Mouse (Mus musculus) embryonic fibroblast, embryonic 13.5 days (primary cell): ENCODE measurements around the gene Spg7. TPM values are rescaled to one million over a fixed set of nuclear protein-coding genes. Genes with fewer than 3 reads are reported as not detected.
"Not testable (repeated sequence)": the region's sequence is repeated elsewhere in the genome, so short reads cannot be mapped to it uniquely, and the experiment has no call there.

Source experiments
- H3K27ac ChIP-seq: 2 replicates; pipeline ENCODE4 v1.5.1; 2012; ENCODE audit warnings: low read length, control low read depth, inconsistent platforms; ENCODE audit not compliant: insufficient read depth
- H3K4me1 ChIP-seq: 2 replicates; pipeline ENCODE4 v1.6.1; 2011; ENCODE audit warnings: low read length; ENCODE audit not compliant: control insufficient read depth, insufficient read depth
- H3K4me3 ChIP-seq: 2 replicates; pipeline ENCODE4 v1.5.1; 2011; ENCODE audit warnings: mild to moderate bottlenecking, control low read depth, low read length; ENCODE audit not compliant: insufficient read depth
- CTCF ChIP-seq: IDR thresholded peaks from 2 replicates; pipeline ENCODE4 v1.5.1; 2011; ENCODE audit warnings: mild to moderate bottlenecking, control low read depth, low read length, moderate library complexity, borderline replicate concordance; ENCODE audit not compliant: insufficient read depth
- POLR2A ChIP-seq: IDR thresholded peaks from 2 replicates; pipeline ENCODE4 v1.6.1; 2011; ENCODE audit warnings: low read depth, mild to moderate bottlenecking, control low read depth, low read length, moderate library complexity
- polyA plus RNA-seq: library from polyadenylated mRNA; stranded (reverse); fragments of >200 nt; gene quantifications from 2 replicates; pipeline ENCODE4 v1.2.4, GENCODE M21; 2011; ENCODE audit warnings: low read depth; ENCODE audit not compliant: missing spikeins, insufficient read length

Spg7 gene
- polyA plus RNA-seq, 1 experiment = 52.4 TPM

DNA sequence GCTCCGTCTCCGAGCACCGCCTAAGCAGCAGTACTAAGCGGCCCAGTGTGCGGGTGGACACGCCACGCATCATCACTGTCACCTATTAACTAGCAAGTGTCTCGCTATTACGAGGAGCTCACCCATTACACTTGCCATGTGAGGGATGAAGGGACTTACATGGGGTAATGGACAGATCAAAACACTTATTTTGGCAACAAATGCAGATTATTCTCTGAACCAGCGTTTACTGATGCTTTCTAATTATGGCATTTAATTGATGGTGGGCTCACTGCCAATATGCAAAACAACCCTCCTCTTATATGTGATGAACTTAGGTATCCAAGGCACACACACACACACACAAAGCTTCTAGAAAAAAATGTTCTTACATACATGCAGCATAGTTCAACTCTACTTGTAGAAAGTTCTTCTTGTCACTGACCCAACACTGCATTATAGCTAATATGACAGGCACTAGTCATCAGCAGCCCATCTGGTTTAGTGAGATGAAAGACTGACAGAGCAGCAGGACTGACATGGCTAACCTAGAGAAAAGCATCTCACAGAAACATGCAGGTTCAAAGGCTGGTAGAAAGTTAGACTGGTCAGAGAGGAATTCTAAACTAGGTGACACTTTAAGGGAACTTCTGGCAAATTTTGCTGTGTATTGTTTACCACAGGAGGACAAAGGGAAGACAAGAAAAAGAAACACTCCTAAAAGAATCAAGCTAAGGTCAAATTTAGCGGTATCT lies 23.2 kb upstream of the Spg7 start:
- Histone ChIP-seq H3K27ac (no peak overlapping the region), H3K4me3 (peak overlapping the region; percentile 73; the same call in 1 of the 2 replicates), H3K4me1 (peaks cover 8% of the 10 kb centered on the region)
- no peak for TF ChIP-seq CTCF
- no peak for TF ChIP-seq POLR2A

DNA sequence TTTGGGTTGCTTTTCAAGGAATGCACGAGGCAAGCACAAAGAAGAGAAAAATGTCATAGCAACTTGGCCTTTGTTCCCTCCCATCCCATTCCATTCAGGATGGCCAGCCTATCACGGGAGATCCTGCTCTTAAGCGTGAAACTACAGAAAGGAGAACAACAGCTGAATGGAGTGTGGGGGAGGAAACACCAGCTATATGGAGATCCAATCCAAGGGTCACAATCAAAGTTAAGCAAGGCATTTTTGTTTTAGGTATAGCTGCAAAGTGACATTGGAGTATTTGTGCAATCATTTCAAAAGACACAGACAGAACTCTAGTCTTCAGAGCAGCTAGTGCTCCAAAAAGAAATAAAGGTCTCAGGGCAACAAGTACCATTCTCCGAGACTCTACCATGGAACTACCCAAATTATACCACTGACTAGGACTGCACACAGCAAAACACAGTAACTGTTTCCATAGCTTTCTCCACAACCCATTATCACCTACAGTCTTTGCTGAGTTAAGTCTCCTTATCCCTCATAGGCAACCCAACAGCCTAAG lies 22.6 kb upstream of the Spg7 start:
- H3K27ac ChIP-seq = peak overlapping the region; percentile 85; the same call in 1 of the 2 replicates
- peak overlapping the region; percentile 73 for H3K4me3 ChIP-seq
- no peak for TF ChIP-seq POLR2A
- no peak for TF ChIP-seq CTCF
- peaks cover 7% of the 10 kb centered on the region for H3K4me1 ChIP-seq

DNA sequence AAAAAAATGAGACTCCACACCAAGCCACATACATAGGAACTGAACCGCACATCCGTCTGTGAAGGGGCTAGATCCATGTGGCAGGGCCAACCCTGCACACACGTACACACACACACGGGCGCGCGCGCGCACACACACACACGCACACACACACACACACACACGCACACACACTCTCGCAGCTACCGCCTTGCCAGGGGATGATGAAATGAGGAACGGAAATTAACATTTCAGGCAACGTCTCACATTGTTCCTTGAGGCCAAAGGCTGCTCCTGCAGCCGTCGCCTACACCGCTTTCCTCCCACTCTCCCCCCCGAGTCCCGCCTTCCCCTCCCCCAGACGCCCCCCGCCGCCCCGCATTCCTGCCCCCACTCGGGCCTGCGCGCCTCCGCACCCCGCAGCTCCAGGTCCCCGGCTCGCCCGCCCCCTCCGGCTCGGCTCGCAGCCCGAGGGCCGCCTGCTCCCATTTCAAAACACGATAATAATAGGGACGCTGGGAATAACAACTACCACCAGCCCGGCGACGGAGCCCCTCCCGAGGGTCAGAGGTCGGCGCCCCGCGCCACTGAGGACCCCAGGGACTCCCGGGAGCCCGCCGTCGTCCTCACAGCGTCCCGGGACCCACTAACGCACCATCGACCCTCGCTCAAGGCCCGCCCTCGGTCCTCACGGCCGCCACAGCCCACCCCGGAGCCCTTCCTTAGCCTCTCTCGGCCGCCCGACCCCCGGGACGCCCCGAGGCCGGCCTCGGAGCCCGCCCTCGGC lies 21.6 kb upstream of the Spg7 start:
- peak overlapping the region; percentile 87 for H3K27ac ChIP-seq
- H3K4me3 ChIP-seq = peak overlapping the region; percentile 73
- peaks cover 7% of the 10 kb centered on the region for H3K4me1 ChIP-seq
- TF ChIP-seq CTCF (0 out of 2 replicates have a peak, but pooled peaks have one; percentile 9), POLR2A (peak; percentile 52)

DNA sequence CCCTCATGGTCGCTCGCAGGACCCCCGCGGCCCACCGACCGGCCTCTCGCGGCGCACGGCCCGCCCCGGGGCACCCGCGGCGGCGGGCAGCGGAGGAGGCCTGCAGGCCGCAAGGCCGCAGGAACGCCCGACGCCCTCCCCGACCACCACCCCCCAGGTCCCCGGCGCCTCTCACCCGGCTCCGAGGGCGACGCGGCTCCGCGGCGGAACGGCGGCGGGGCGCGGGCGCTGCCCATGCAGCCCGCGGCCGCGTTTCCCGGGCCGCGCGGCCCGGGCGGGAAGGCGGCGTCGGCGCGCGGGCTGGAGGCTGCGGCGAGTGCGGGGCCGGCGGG lies 21.0 kb upstream of the Spg7 start:
- peak overlapping the region; percentile 73 for H3K4me3 ChIP-seq
- TF ChIP-seq CTCF (no peak), POLR2A (no peak)
- peaks cover 7% of the 10 kb centered on the region for H3K4me1 ChIP-seq
- peak overlapping the region; percentile 87 for H3K27ac ChIP-seq

DNA sequence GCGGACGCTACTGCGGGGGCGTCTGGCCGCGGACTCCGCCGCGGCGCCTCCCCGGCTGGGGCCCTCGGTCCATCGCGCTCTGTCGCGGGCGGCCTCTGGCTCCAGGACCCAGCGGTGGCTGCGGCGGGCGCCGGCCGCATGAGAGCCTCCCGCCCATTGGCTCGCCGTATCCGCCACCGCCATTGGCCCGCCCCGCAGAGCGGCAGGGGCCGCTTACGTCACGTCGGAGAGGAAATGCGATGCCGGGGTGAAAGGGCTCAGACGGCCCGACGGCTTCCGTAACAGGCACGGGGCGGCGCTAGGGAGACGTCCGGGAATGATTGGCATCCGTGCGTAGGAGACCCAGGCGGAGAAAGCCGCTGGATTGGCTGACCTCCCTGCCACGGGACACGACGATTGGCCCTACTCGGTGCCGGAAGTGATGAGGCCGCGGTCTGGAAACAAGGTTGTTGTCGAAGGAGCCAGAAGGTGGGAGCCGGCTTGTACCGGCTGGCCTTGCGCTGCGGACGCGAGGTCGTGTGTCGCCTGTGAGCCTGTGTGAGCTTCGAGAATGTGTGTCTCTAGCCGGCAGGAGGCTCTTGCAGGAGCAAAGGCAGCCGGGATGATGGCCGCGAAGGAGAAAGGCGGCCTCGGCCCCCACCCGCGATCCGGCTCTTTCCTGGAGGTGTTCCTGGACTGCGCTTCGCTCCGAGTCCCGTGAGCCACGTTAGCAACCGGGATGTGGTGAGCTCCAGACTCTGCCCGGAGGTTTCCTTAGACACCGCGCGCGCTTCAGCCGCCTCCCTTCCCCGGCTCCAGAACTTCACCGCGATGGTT lies 20.4 kb upstream of the Spg7 start, which contains the start of gene Ankrd11:
Gene Ankrd11 (minus strand): TSS at position 120 of the 816 bp plus-strand sequence.
- TF ChIP-seq CTCF = no peak
- TF ChIP-seq POLR2A = peak; percentile 99
- H3K27ac ChIP-seq = peak within 1 kb of the TSS; percentile 87
- H3K4me1 ChIP-seq = peaks cover 5% of the 10 kb centered on the region
- peak within 1 kb of the TSS; percentile 73 for H3K4me3 ChIP-seq

DNA sequence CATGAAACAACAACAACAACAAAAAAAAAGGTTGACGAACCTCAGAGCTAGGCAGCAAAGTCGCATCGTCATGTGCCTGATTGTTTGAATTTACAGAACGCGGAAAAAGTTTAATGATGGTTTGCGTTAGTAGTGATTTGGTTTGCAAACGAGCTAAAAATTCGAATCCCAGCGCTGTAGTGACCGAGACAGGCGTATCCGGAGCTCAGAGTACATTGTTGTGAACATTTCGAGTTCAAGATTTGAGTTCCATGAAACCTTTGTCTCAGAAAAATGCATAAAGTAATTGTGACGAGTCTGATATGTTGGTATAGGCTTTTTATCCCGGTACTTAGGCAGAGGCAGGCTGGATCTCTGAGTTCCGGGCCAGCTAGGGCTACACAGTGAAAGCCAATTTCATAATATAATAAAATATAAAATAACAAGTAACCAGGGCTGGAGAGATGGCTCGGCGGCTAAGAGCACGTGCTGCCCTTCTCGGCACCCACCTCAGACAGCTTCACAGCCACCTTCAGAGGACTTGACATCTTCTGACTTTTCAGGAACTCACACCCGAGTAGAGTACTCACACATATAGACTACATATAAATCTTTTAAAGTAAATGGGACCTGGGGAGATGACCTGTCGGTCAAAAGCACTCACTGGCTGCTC lies 19.6 kb upstream of the Spg7 start:
- peak overlapping the region; percentile 64 for H3K27ac ChIP-seq
- H3K4me1 ChIP-seq = peaks cover 3% of the 10 kb centered on the region
- H3K4me3 ChIP-seq = peak overlapping the region; percentile 59
- TF ChIP-seq CTCF (no peak), POLR2A (no peak)

DNA sequence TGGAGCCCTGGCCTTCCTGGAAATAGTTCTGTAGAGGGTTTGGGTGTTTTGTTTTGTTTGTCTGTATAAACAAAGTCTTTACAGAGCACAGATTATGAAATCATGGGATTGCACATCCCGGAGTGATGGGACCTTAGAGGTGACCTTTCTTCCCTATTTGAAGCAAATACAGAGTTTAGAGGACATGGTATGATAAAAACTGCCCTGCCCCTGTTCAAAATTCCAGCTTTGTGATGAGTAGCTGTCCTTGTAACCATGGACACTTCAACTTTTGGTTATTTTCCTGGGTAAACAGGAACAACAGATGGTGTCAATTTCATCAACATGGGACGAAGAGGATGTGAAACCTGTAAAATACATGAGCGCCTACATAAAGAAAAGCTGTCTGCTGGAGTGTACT lies 18.8 kb upstream of the Spg7 start:
- Histone ChIP-seq H3K27ac (no peak overlapping the region), H3K4me1 (peaks cover 3% of the 10 kb centered on the region), H3K4me3 (no peak overlapping the region)
- TF ChIP-seq CTCF (no peak), POLR2A (no peak)

DNA sequence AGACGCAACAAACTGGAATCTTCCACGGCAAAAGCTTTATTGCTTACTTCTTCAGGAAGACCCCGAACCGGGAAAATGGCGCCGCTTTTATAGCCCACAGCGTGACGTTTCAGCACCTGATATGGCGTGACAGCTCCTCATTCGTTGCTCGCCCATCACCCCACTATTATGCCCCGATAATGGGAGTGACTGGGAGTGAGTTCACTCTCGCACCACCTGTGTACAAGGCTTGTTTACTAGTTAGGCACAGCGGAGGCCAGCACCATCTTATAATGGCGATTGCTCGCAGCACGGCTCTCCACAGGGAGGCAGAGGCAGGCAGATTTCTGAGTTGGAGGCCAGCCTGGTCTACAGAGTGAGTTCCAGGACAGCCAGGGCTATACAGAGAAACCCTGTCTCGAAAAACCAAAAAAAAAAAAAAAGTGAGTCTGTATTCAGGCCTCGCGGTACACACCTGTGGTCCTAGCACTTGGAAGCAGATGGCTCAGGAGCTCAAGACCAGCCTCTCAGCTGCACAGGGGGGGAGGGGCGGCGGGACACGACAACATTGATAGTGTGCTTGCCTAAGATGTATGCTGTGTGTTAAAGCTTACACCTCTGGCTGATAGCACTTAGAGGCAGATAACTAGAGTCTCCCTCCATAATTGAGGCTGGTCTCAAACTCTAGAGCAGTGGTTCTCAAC lies 17.9 kb upstream of the Spg7 start:
- not testable (repeated sequence) for H3K4me1 ChIP-seq, H3K27ac ChIP-seq, H3K4me3 ChIP-seq

DNA sequence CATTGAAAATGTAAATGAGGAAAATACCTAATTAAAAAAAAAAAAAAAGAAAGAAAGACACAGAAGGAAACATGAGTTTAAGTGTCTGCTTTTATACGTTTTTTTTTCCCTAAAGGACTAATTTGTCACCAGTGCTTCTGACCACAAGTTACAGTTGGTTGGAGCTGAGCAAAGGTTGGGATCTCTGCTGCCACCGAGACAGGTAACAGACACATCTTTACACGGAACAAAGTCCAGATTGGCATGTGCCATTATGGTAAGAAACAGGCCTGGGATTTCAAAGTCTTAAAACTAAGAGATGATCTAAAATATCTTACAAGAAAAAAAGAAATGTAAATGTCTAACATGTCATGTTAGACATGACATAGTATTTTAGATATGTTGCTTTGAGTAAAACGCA lies 16.0 kb upstream of the Spg7 start:
- TF ChIP-seq CTCF (no peak), POLR2A (no peak)
- Histone ChIP-seq H3K4me3 (no peak overlapping the region), H3K4me1 (no peaks in the 10 kb centered on the region), H3K27ac (no peak overlapping the region)
